Mouse (Mus musculus) Patski (cell line): Measurements from ENCODE around the gene Serpinb9b. TPM values are rescaled to one million over a fixed set of nuclear protein-coding genes. Genes with fewer than 3 reads are reported as not detected.

ENCODE experiments used
- ATAC-seq: fragments of 100-300 bp; one replicate; pipeline ENCODE4 v1.8.0; 2021
- CTCF ChIA-PET: fragments of 350-600 bp; sonication (Branson Sonifier 250); formaldehyde crosslinking; loops from one replicate; lab custom pipeline; 2022; ENCODE audit warnings: inconsistent platforms; lab: Charles Lee
- POLR2A ChIA-PET: fragments of 350-600 bp; sonication (Branson Sonifier 250); formaldehyde crosslinking; loops from one replicate; lab custom pipeline; 2022; ENCODE audit warnings: antibody characterized with exemption, inconsistent platforms; lab: Charles Lee
- DNase-seq: peaks from one replicate; pipeline ENCODE4 v3.0.0-alpha.2; 2011; ENCODE audit warnings: low read depth, low spot score
- H3K27me3 ChIP-seq: fragments of 371-371 bp; one replicate; pipeline ENCODE4 v1.5.1; 2021
- CTCF ChIP-seq: fragments of 100-300 bp; IDR thresholded peaks from one replicate; pipeline ENCODE4 v1.5.1; 2021
- in situ Hi-C: fragments of 300-500 bp; cut with MboI; formaldehyde crosslinking; loops from 3 replicates; pipeline ENCODE4 v1.11.1; 2018; ENCODE audit warnings: low pct_unique_long_range_greater_than_20kb, mixed read lengths
- polyA plus RNA-seq: library from polyadenylated mRNA; unstranded; gene quantifications from one replicate; pipeline ENCODE4 v1.2.3, GENCODE M21; 2021

The Serpinb9b gene
- polyA plus RNA-seq, 1 experiment from 2014 or later = 8.2 TPM

DNA sequence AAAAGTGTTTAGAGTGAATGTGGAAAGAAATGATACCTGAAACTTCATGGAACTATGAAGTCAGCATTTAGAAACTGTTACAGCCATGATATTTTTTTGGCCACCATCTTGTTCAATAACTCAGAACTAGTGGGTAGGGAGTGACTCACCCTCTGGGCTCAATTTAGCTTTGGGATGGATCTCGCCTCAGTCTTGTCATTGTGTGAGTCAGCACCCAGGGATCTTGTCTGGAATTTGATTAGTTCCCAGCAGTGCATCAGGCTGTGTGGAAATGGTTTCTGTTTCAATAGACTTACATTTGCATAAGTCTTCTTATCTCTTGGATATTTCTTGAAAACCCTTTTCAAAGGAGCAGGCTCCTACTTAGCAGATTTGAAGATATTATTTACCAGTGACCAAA lies 63.3 kb downstream of the Serpinb9b start:
- ATAC-seq (no peak), DNase-seq (no peak)
- POLR2A ChIA-PET = interaction anchor here (0.6 kb wide), 1 partner anchor 431 kb away, joined by 4 read pairs; no protein-coding TSS in a partner anchor
- in situ Hi-C loops = no loop called here
- no peaks in the 10 kb centered on the region for H3K27me3 ChIP-seq
- TF ChIP-seq CTCF = no peak
- CTCF ChIA-PET = no interaction called here

DNA sequence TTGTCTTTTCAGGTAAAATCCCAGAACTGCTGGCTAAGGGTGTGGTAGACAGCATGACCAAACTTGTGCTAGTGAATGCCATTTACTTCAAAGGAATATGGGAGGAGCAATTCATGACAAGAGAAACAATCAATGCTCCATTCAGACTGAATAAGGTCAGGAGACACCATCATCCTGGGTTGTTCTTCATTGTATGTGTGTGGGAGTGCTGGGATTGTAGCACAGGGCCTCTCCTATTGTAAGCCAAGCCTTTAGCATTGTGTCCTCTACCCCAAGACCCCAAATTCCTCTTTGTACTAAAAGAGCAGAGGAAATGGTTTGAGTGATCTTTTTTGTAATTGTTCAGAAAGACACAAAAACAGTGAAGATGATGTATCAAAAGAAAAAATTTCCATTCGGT lies 64.1 kb downstream of the Serpinb9b start:
- in situ Hi-C loops = no loop called here
- ChIA-PET POLR2A (no interaction called here), CTCF (no interaction called here)
- ATAC-seq (no peak), DNase-seq (no peak)
- no peaks in the 10 kb centered on the region for H3K27me3 ChIP-seq
- no peak for TF ChIP-seq CTCF

Other genes with a start within 250 kb of the Serpinb9b start
- gene Mylk4, start 243.5 kb upstream of the Serpinb9b start, polyA plus RNA-seq = 0.01 TPM
- gene Wrnip1, start 225.4 kb upstream of the Serpinb9b start, polyA plus RNA-seq = 55.2 TPM
- gene D930007J09Rik, start 224.6 kb upstream of the Serpinb9b start, polyA plus RNA-seq = not detected
- gene Serpinb1a, start 176.2 kb upstream of the Serpinb9b start, polyA plus RNA-seq = 2.9 TPM
- 0.69 TPM for gene Serpinb1c, start 129.2 kb upstream of the Serpinb9b start, polyA plus RNA-seq
- 91.5 TPM for gene Serpinb6b, start 62.2 kb upstream of the Serpinb9b start, polyA plus RNA-seq
- 69.0 TPM for gene Serpinb9, start 24.2 kb upstream of the Serpinb9b start, polyA plus RNA-seq
- gene Serpinb1b, start 51.2 kb downstream of the Serpinb9b start, polyA plus RNA-seq = 5.1 TPM
- 0.74 TPM for gene Serpinb9c, start 132.3 kb downstream of the Serpinb9b start, polyA plus RNA-seq
- 1.7 TPM for gene Serpinb9d, start 165.5 kb downstream of the Serpinb9b start, polyA plus RNA-seq
- 0.87 TPM for gene Serpinb9e, start 222.2 kb downstream of the Serpinb9b start, polyA plus RNA-seq